Mouse (Mus musculus): ENCODE measurements around the gene Nsrp1.
A peak's percentile ranks its signal among the peaks of the same experiment; 100 is the strongest.

Gene Nsrp1

GRCm38 (mm10) chr11:77041891-77042290 is 36.3 kb downstream of the Nsrp1 start:
- no peak for DNase-seq

GRCm38 (mm10) chr11:77031151-77031934 is 46.9 kb downstream of the Nsrp1 start:
- no peak for DNase-seq

- DNase-seq = no peak
These were observed 50.1 kb downstream of the Nsrp1 start for GRCm38 (mm10) chr11:77028157-77028556.

GRCm38 (mm10) chr11:77026559-77026958 is 51.7 kb downstream of the Nsrp1 start:
- DNase-seq = no peak

- DNase-seq = no peak
These were observed 56.4 kb downstream of the Nsrp1 start for GRCm38 (mm10) chr11:77021749-77022396.

GRCm38 (mm10) chr11:77019539-77019938 is 58.7 kb downstream of the Nsrp1 start:
- DNase-seq = no peak

GRCm38 (mm10) chr11:77018046-77018445 is 60.2 kb downstream of the Nsrp1 start:
- no peak for DNase-seq

- no peak for DNase-seq
These were observed 67.3 kb downstream of the Nsrp1 start for GRCm38 (mm10) chr11:77010762-77011475.

- no peak for DNase-seq
These were observed 68.9 kb downstream of the Nsrp1 start for GRCm38 (mm10) chr11:77009069-77010025.

GRCm38 (mm10) chr11:77006616-77007015 is 71.6 kb downstream of the Nsrp1 start:
- DNase-seq = no peak

GRCm38 (mm10) chr11:77005881-77006280 is 72.4 kb downstream of the Nsrp1 start:
- no peak for DNase-seq

GRCm38 (mm10) chr11:77002361-77002760 is 75.9 kb downstream of the Nsrp1 start:
- DNase-seq = no peak

- DNase-seq = no peak
These were observed 77.5 kb downstream of the Nsrp1 start for GRCm38 (mm10) chr11:77000741-77001140.

- DNase-seq = no peak
These were observed 79.5 kb downstream of the Nsrp1 start for GRCm38 (mm10) chr11:76998705-76999226.

- DNase-seq = peak; percentile 11
These were observed 80.1 kb downstream of the Nsrp1 start, which contains the start of gene Slc6a4 for GRCm38 (mm10) chr11:76997916-76998704. Gene Slc6a4 (plus strand): TSS chr11:76998603.

GRCm38 (mm10) chr11:76997305-76997704 is 80.9 kb downstream of the Nsrp1 start:
- peak; percentile 71 for DNase-seq

GRCm38 (mm10) chr11:76995966-76996672 is 82.1 kb downstream of the Nsrp1 start:
- no peak for DNase-seq

All from thymus, postnatal 25 days (tissue).